Mouse (Mus musculus) liver, embryonic 12.5 days (tissue): Measurements from ENCODE around the gene Cpne2. TPM values are rescaled to one million over a fixed set of nuclear protein-coding genes. Genes with fewer than 3 reads are reported as not detected.
A peak's percentile ranks its signal among the peaks of the same experiment; 100 is the strongest.

ENCODE experiments used
- ATAC-seq: fragments of 200-750 bp; cut with Nextera tagmentation; 2 replicates; pipeline ENCODE4 v1.8.0; 2017; ENCODE audit warnings: moderate number of reproducible peaks, mild to moderate bottlenecking, moderate library complexity
- H3K27ac ChIP-seq: fragments of 300-500 bp; sonication (generic); 2 replicates; pipeline ENCODE4 v1.5.1; 2016; ENCODE audit warnings: mild to moderate bottlenecking
- H3K27me3 ChIP-seq: fragments of 300-500 bp; sonication (generic); replicated peaks from 2 replicates; pipeline ENCODE4 v1.6.1; 2016; ENCODE audit warnings: mild to moderate bottlenecking, moderate library complexity
- H3K36me3 ChIP-seq: fragments of 300-500 bp; sonication (generic); 2 replicates; pipeline ENCODE4 v1.6.1; 2016; ENCODE audit warnings: mild to moderate bottlenecking, moderate library complexity
- H3K4me1 ChIP-seq: fragments of 300-500 bp; sonication (generic); 2 replicates; pipeline ENCODE4 v1.6.1; 2016
- H3K4me2 ChIP-seq: fragments of 300-500 bp; sonication (generic); 2 replicates; pipeline ENCODE4 v1.6.1; 2016; ENCODE audit warnings: mild to moderate bottlenecking, moderate library complexity
- H3K4me3 ChIP-seq: fragments of 300-500 bp; sonication (generic); 2 replicates; pipeline ENCODE4 v1.5.1; 2016; ENCODE audit warnings: mild to moderate bottlenecking, moderate library complexity
- H3K9ac ChIP-seq: fragments of 300-500 bp; sonication (generic); 2 replicates; pipeline ENCODE4 v1.6.1; 2016; ENCODE audit warnings: mild to moderate bottlenecking, moderate library complexity
- H3K9me3 ChIP-seq: fragments of 300-500 bp; sonication (generic); replicated peaks from 2 replicates; pipeline ENCODE4 v1.6.1; 2016; ENCODE audit warnings: mild to moderate bottlenecking, moderate library complexity
- WGBS: fragments of 180-500 bp; shearing (Covaris S2); methylation state at CpG from one replicate; pipeline ENCODE4 v1.1.7; 2016; ENCODE audit not compliant: insufficient replicate concordance; 5-methylcytosine and 5-hydroxymethylcytosine counted together
- polyA plus RNA-seq: library from polyadenylated mRNA; unstranded; fragments of >200 nt; fragmentation: Nextera tagmentation; extraction: Ambion mirVana; gene quantifications from 2 replicates; pipeline ENCODE4 v1.2.1, GENCODE M21; 2016

Cpne2 gene
- polyA plus RNA-seq, 1 experiment from 2014 or later, result 3.3 TPM

DNA sequence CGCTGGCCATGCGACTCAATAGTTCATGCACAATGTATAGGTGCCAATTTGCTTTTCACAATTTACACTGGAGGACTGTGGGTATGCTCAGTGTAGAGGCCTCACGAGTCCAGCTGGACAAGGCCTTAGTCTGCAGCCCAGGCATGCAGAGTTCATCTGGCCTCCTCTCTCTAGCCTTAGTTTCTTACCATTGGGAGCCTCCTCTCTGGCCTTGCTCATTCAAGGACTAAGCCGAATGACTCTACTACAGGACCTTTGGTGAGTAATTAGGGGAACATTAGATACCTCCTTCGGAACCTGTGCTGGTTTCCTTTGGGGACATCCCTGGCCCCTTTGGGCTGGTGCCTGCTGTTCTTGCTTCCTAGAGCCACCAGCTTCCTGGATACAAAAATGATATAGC is 13.8 kb upstream of the Cpne2 start:
- Histone ChIP-seq H3K4me2 (no peak overlapping the region), H3K27me3 (peaks cover 50% of the 10 kb centered on the region), H3K4me3 (no peak overlapping the region)

DNA sequence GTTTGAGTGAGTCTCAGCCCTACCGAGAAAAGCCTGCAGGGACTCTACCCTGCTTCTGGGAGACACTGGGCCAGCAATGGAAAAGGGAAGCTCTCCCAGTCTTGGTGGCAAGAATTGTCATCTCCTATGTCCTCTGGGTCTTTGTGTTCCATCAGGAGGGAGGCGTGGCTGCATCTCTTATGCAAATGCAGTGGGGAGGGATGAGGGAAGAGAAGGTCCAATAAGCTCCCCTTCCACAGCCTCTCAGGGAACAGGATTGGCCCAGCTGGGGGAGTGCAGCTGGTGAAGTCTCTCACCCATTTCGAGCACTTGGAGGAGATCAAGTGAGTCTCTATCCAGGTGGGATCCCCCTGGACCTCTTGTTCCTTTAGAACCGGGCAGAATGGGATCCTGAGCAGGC is 11.3 kb upstream of the Cpne2 start:
- no peaks in the 10 kb centered on the region for H3K9me3 ChIP-seq
- WGBS, result 32% methylated on average over 4 of the region's 4 CpGs
- no peak overlapping the region for H3K4me3 ChIP-seq
- ATAC-seq, result no peak
- no peaks in the 10 kb centered on the region for H3K36me3 ChIP-seq
- H3K27ac ChIP-seq, result no peak overlapping the region
- H3K27me3 ChIP-seq, result peaks cover 51% of the 10 kb centered on the region
- H3K4me2 ChIP-seq, result no peak overlapping the region
- no peaks in the 10 kb centered on the region for H3K4me1 ChIP-seq
- no peak overlapping the region for H3K9ac ChIP-seq

More for the DNA sequence above, 13.8 kb upstream of the Cpne2 start:
- Histone ChIP-seq H3K4me1 (peaks cover 10% of the 10 kb centered on the region), H3K9ac (no peak overlapping the region), H3K27ac (no peak overlapping the region), H3K36me3 (no peaks in the 10 kb centered on the region), H3K9me3 (no peaks in the 10 kb centered on the region)
- no peak for ATAC-seq
- 72% methylated on average over 5 of the region's 5 CpGs for WGBS

DNA sequence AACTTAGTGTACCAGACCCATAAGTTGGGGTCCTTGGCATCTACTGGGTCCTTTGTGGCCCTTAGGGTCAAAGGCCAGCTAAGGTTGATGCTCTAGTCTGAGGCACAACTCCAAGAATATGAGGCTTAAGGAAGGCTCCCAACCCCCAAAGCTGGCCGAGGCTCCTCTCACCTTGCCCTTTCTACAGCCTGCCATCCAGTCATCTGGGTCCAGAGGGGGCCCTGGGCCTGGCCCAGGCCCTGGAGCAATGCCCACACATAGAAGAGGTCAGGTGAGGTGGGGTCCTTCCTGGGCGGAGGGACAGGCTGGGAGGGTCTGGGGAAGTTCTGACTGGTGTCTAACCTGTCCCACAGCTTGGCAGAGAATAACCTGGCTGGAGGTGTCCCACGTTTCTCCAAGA is 10.3 kb upstream of the Cpne2 start:
- 44% methylated on average over 3 of the region's 3 CpGs for WGBS
- Histone ChIP-seq H3K4me2 (no peak overlapping the region), H3K27ac (no peak overlapping the region), H3K4me3 (no peak overlapping the region), H3K9ac (no peak overlapping the region), H3K4me1 (no peaks in the 10 kb centered on the region), H3K36me3 (no peaks in the 10 kb centered on the region), H3K9me3 (no peaks in the 10 kb centered on the region), H3K27me3 (peaks cover 51% of the 10 kb centered on the region)
- no peak for ATAC-seq

DNA sequence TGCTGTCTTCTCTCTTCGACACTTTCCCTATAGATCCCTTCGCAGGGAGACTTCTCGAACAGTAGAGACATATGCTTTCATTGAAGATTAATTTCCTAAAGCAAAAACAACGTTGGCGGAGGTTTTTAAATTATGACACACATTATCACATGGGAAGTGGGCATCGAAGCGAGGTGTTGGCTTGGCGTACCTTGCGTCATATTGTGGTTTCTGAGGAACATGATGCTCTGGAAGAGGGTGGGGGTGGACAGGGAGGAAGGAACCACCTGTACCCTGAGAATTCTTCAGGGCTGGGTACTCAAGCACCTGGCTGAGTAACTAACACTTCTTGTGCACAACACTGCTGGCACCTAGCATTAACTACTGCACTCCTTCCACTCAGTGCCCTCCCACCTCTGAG is 8.2 kb upstream of the Cpne2 start:
- Histone ChIP-seq H3K36me3 (no peaks in the 10 kb centered on the region), H3K27ac (no peak overlapping the region), H3K9me3 (no peaks in the 10 kb centered on the region), H3K4me1 (no peaks in the 10 kb centered on the region), H3K27me3 (peaks cover 38% of the 10 kb centered on the region), H3K4me2 (no peak overlapping the region), H3K4me3 (no peak overlapping the region), H3K9ac (no peak overlapping the region)
- no peak for ATAC-seq
- WGBS, result 68% methylated on average over 9 of the region's 9 CpGs

DNA sequence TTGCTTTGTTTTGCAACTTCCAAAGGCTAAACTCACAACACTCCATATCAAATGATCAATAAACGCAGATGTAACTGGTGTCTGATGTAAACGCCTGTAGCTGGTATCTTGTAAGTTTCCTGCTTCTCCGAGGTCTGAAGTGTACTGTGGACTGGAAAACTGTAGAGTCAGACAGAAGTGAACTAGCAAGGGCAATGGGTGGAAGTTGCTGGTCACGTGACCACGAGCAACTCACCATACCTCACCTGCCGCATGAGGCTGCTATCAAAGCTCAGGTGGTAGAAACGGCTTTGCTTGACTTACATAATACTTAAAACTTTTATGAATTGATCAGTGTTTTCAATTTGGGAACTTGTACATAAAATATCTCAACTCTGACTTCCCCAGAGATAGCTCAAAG is 5.6 kb upstream of the Cpne2 start:
- WGBS, result 64% methylated on average over 7 of the region's 7 CpGs
- H3K9me3 ChIP-seq, result no peaks in the 10 kb centered on the region
- peaks cover 49% of the 10 kb centered on the region for H3K27me3 ChIP-seq

DNA sequence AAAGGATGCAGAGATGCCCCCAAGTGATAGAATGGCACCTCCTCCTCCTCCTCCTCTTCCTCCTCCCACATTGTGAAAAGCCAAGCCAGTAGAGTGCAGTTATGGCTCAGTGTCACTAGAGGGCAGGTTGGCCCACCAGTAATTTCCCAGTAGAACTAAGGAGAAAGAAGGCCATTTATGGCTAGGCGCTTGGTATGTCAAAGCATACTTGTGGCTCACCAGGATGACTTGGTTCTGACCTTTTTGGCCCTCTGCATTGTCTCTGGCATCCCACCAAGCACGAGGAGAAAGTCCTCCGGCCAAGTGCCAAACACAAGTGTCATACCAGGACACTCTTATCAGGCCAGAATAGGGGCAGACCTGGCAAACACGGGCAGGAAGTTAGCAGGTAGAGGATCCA is 4.5 kb upstream of the Cpne2 start:
- WGBS, result 42% methylated on average over 4 of the region's 4 CpGs
- ATAC-seq, result no peak

More for the DNA sequence above, 5.6 kb upstream of the Cpne2 start:
- H3K9ac ChIP-seq, result no peak overlapping the region
- no peaks in the 10 kb centered on the region for H3K36me3 ChIP-seq
- H3K27ac ChIP-seq, result no peak overlapping the region
- H3K4me2 ChIP-seq, result no peak overlapping the region
- no peak for ATAC-seq
- H3K4me3 ChIP-seq, result no peak overlapping the region
- H3K4me1 ChIP-seq, result no peaks in the 10 kb centered on the region

DNA sequence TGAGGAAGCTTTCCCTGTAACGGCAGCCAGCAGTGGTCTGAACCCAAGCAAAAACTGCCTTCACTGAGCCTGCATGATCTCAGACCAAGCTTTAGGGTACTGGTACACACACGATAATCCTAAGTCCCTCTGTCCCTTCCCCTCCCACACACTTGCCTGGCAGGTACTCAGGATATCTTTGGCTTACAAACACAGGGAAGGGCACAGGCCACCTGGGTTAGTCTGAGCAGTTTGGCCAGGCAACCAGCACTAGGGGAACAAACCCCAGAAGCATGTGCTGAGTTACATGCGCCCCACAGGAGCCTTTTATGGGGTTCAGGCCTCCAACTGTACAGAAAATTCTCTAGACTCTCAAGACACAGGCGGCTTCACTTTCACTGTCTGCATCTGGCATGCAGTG is 2.9 kb upstream of the Cpne2 start:
- Histone ChIP-seq H3K4me2 (no peak overlapping the region), H3K4me1 (peaks cover 10% of the 10 kb centered on the region; the same call in 1 of the 2 replicates), H3K9me3 (no peaks in the 10 kb centered on the region), H3K27me3 (peaks cover 65% of the 10 kb centered on the region), H3K27ac (no peak overlapping the region), H3K4me3 (no peak overlapping the region), H3K9ac (no peak overlapping the region), H3K36me3 (no peaks in the 10 kb centered on the region)
- 53% methylated on average over 4 of the region's 4 CpGs for WGBS
- no peak for ATAC-seq

More for the DNA sequence above, 4.5 kb upstream of the Cpne2 start:
- H3K4me1 ChIP-seq, result peaks cover 4% of the 10 kb centered on the region; the same call in 1 of the 2 replicates
- H3K36me3 ChIP-seq, result no peaks in the 10 kb centered on the region
- no peaks in the 10 kb centered on the region for H3K9me3 ChIP-seq
- H3K4me3 ChIP-seq, result no peak overlapping the region
- H3K27ac ChIP-seq, result no peak overlapping the region
- H3K9ac ChIP-seq, result no peak overlapping the region
- no peak overlapping the region for H3K4me2 ChIP-seq
- H3K27me3 ChIP-seq, result peaks cover 49% of the 10 kb centered on the region

DNA sequence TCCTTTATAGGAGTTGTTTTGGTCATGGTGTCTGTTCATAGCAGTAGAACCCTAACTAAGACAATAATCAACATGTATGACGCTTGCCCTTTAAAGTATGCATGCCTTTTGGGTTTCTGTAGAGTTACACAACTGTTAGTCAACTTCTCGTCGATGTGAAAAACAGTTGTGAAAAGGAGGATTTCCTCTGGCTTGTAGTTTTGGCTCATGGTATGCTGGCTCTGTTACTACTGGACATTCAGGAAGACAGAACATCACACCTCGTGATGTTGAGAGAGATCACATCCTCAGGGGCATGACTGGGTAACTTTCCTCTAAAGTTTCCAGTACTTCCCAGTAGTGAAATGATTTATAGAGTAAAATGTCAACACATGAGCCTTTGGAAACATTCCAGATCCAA is 2.1 kb upstream of the Cpne2 start:
- Histone ChIP-seq H3K9me3 (no peaks in the 10 kb centered on the region), H3K27me3 (peaks cover 66% of the 10 kb centered on the region), H3K9ac (no peak overlapping the region), H3K4me2 (no peak overlapping the region), H3K4me3 (no peak overlapping the region), H3K27ac (no peak overlapping the region), H3K36me3 (no peaks in the 10 kb centered on the region), H3K4me1 (peaks cover 10% of the 10 kb centered on the region; the same call in 1 of the 2 replicates)
- WGBS, result 71% methylated on average over 4 of the region's 4 CpGs
- ATAC-seq, result no peak

DNA sequence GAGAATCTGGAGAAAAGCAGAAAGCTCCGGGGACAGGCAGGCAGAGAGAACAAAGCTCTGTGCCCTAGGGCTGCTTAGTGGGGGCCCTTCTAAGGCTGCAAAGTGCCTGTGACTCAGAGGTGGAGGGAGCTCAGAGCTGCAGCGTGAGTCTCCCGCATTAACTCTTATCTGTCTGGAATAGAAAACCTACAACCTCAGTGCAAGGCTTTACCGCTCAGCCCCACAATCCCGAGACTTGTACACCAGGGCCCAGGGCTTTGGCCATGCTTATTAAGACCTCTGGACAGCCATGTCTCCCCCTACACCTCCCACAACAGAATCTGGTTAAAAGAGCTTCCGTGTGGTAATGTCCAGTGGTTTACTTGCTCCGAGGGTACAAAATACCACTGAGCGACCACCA is 790 bp upstream of the Cpne2 start:
- ATAC-seq, result no peak
- no peak overlapping the region for H3K27ac ChIP-seq
- peak overlapping the region; percentile 72 for H3K4me2 ChIP-seq
- no peaks in the 10 kb centered on the region for H3K9me3 ChIP-seq
- H3K36me3 ChIP-seq, result no peaks in the 10 kb centered on the region
- WGBS, result 6% methylated on average over 8 of the region's 8 CpGs
- peaks cover 80% of the 10 kb centered on the region for H3K27me3 ChIP-seq
- H3K4me1 ChIP-seq, result peaks cover 10% of the 10 kb centered on the region; the same call in 1 of the 2 replicates
- H3K4me3 ChIP-seq, result peak overlapping the region; percentile 60
- H3K9ac ChIP-seq, result no peak overlapping the region

DNA sequence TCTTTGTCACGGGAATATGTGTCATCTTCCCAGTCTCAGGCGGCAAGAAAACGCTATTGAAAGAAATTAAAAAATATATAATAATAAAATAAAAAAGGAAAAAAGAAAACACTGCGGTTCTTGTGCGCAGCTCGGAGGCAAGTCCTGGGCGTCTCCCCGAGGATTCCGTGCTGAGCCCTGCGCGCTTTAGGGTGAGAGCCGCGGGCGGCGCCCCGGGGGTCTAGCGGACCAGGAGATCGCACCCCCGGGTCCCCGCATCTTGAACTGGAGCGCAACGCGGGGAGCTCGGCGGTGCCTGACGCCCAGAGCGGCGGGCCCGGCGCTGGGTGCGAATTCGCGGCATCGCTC is 291 bp upstream of the Cpne2 start:
- H3K36me3 ChIP-seq, result no peaks in the 10 kb centered on the region
- H3K4me2 ChIP-seq, result peak overlapping the region; percentile 72
- peaks cover 10% of the 10 kb centered on the region; the same call in 1 of the 2 replicates for H3K4me1 ChIP-seq
- H3K4me3 ChIP-seq, result peak overlapping the region; percentile 60
- peak; percentile 13; the same call in 1 of the 2 replicates for ATAC-seq
- no peaks in the 10 kb centered on the region for H3K9me3 ChIP-seq
- under 1% methylated on average over 34 of the region's 34 CpGs for WGBS
- H3K27ac ChIP-seq, result no peak overlapping the region
- peaks cover 85% of the 10 kb centered on the region for H3K27me3 ChIP-seq
- peak overlapping the region; percentile 59; the same call in 1 of the 2 replicates for H3K9ac ChIP-seq

DNA sequence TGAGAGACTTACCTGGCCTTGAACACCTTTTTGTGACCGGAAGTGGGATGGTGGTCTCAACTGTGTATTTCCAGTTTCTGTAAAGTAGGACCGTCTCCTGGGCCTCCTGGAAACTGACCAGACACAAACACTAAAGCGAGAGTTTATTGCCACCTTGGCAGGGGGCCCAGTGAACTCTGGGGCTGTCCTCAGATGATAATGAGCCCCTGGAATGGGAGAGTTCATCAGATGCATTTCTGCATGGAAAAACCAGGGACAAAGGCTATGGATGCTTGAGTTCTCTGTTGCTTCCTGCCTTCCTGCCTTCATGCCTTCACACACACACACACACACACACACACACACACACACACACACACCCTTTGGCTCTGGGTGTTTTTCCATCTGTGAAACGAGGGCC is 1.8 kb downstream of the Cpne2 start:
- Histone ChIP-seq H3K4me1 (peaks cover 10% of the 10 kb centered on the region; the same call in 1 of the 2 replicates), H3K4me2 (no peak overlapping the region), H3K4me3 (no peak overlapping the region), H3K27me3 (peaks cover 81% of the 10 kb centered on the region), H3K9me3 (no peaks in the 10 kb centered on the region), H3K9ac (no peak overlapping the region), H3K27ac (no peak overlapping the region), H3K36me3 (no peaks in the 10 kb centered on the region)
- ATAC-seq, result no peak
- 52% methylated on average over 4 of the region's 4 CpGs for WGBS

DNA sequence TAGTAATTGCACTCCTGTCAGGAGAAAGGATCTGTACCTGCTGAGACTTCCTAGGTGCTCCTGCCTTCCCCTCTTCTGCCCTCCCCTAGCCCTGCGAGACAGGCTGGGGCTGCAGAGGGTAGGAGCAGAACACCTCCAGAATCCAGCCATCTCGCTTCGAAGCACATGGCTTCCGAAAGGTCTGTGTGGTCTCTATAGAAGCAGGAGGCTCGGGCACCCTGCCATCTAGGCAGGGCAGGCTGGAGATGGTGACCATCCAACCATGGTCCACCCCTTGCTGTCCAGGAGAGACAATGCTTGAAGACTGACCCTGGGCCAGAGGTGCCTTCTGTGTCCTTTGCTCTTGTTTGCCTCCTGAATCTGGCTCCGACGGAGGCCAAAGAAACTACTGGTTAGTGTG is 2.8 kb downstream of the Cpne2 start:
- ATAC-seq, result no peak
- H3K27me3 ChIP-seq, result peaks cover 71% of the 10 kb centered on the region
- no peak overlapping the region for H3K4me2 ChIP-seq
- no peak overlapping the region for H3K9ac ChIP-seq
- no peak overlapping the region for H3K4me3 ChIP-seq
- no peaks in the 10 kb centered on the region for H3K36me3 ChIP-seq
- no peaks in the 10 kb centered on the region for H3K9me3 ChIP-seq
- peaks cover 10% of the 10 kb centered on the region; the same call in 1 of the 2 replicates for H3K4me1 ChIP-seq
- no peak overlapping the region for H3K27ac ChIP-seq
- 69% methylated on average over 7 of the region's 7 CpGs for whole genome bisulfite sequencing

DNA sequence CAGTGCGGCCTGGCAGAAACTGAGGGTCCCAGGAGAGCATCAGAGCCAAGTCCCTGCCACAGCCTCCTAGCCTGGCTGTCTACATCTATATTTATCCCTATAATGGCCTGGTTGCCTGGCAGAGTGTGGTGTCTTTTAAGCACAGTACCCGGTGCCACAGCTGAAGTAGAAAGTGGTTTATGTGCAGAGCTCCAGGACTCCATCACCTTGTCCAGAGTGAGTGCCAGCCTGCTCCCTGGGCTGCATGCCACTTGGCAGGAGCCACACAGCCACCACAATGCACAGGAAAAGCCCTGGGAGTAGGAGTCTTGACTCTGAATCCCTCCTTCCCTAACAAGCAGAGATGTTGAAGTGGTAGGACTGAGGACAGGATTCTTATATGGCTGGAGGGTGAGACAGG is 4.7 kb downstream of the Cpne2 start:
- H3K36me3 ChIP-seq, result no peaks in the 10 kb centered on the region
- H3K9me3 ChIP-seq, result no peaks in the 10 kb centered on the region
- WGBS, result 77% methylated on average over 2 of the region's 2 CpGs
- no peak overlapping the region for H3K4me2 ChIP-seq
- H3K27me3 ChIP-seq, result peaks cover 53% of the 10 kb centered on the region
- ATAC-seq, result no peak
- peaks cover 10% of the 10 kb centered on the region; the same call in 1 of the 2 replicates for H3K4me1 ChIP-seq
- no peak overlapping the region for H3K4me3 ChIP-seq
- H3K9ac ChIP-seq, result no peak overlapping the region
- H3K27ac ChIP-seq, result no peak overlapping the region
